Mouse (Mus musculus) adipose tissue, adult 10 weeks (tissue): ENCODE measurements around the gene Sept4. TPM values are rescaled to one million over a fixed set of nuclear protein-coding genes. Genes with fewer than 3 reads are reported as not detected.

Source experiments
- polyA plus RNA-seq: library from polyadenylated mRNA; stranded (reverse); fragments of 350-450 nt; fragmentation: Illumina TruSeq; extraction: RNeasy Lipid Tissue Mini Kit (QIAGEN cat#74804); gene quantifications from one replicate; pipeline ENCODE4 v1.2.3, GENCODE M21; 2014; ENCODE audit warnings: low read depth, low replicate concordance

The Sept4 gene
- polyA plus RNA-seq, result 38.3 TPM

DNA sequence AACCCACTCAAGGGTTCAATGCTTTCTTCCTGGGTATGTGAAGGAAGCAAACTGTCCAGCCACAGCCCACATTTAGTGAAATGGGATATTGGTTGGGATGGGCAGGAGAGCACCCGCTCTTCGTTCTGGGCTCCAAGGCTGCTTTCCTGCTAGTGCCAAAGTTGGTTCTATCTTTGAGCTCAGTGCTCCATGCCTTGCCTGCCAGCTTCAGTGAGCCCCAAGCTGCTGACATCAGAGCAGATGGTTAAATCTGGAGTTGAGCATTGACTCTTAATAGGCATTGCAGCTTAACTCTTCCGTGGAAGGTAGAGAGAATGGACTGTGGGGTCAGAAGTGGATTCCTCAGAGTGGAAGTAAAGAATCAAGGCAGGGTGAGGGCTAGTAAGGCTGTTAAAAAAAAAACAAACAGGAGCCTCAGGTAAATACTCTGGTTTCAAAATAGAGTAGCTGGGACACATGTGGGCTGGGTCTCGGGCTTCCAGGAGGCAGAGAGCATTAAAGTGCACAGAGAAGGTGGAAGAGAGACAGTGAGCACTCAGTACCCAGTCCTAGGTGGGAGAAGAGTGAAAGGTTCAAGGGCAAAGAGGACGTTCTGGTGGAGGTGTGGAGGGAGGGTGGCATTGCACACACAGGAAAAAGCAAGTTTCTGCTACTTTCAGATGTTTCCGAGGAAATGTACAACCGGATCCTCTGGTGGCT is at the start of gene Sept4:
Gene Sept4, plus strand, starts transcription at position 649 of the 699 bp plus-strand sequence.

DNA sequence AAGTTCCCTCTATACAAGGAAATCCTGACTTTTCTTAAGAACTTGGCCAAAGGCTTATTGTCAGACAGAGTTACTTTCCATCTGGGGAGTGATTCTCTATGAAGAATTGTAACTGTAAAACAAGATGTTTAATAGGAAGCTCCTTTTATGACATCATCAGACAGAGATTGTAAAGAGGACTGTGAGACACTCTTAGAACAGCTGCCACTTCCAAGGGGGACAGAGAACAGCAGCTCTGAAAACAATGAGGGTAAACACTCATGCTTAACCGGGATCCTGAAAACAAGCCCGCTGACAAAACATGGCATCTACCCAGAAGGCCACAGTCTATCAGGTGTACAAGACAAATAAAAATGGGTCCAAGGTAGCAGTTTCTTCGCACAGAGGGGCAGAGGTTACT is 2.2 kb upstream of the Sept4 start, which contains the start of gene Gm11492:
Gene Gm11492, plus strand, starts transcription at position 153 of the 400 bp plus-strand sequence.

GRCm38 (mm10) chr11:87591526-87592353 is 23.0 kb downstream of the Sept4 start, which contains the start of gene Mtmr4:
Gene Mtmr4 (plus strand): TSS chr11:87592162.

GRCm38 (mm10) chr11:87616790-87617474 is 48.2 kb downstream of the Sept4 start, which contains the start of gene Hsf5:
Gene Hsf5 (plus strand): TSS chr11:87617164.

Other genes starting within 250 kb of the Sept4 start
- 1.5 TPM for gene Ppm1e, start 209.9 kb upstream of the Sept4 start, polyA plus RNA-seq
- 2.2 TPM for gene Rad51c, start 163.9 kb upstream of the Sept4 start, polyA plus RNA-seq
- gene Tex14, start 163.8 kb upstream of the Sept4 start, polyA plus RNA-seq, result 2.5 TPM
- gene Gm11492, start 2.2 kb upstream of the Sept4 start, polyA plus RNA-seq, result 2.0 TPM
- 27.5 TPM for gene Mtmr4, start 23.3 kb downstream of the Sept4 start, polyA plus RNA-seq
- 2.6 TPM for gene Hsf5, start 48.3 kb downstream of the Sept4 start, polyA plus RNA-seq
- 21.6 TPM for gene Rnf43, start 93.8 kb downstream of the Sept4 start, polyA plus RNA-seq
- 69.9 TPM for gene Supt4a, start 168.6 kb downstream of the Sept4 start, polyA plus RNA-seq
- 4.8 TPM for gene Tspoap1, start 191.6 kb downstream of the Sept4 start, polyA plus RNA-seq
- gene Mpo, start 224.7 kb downstream of the Sept4 start, polyA plus RNA-seq, result not detected